Mouse (Mus musculus) forebrain, embryonic 16.5 days (tissue): ENCODE data around the gene Kif26b. TPM values are rescaled to one million over a fixed set of nuclear protein-coding genes. Genes with fewer than 3 reads are reported as not detected.
A peak's percentile ranks its signal among the peaks of the same experiment; 100 is the strongest.

ENCODE experiments used
- ATAC-seq: fragments of 200-750 bp; cut with Nextera tagmentation; 2 replicates; pipeline ENCODE4 v1.8.0; 2017; ENCODE audit warnings: mild to moderate bottlenecking, moderate library complexity
- H3K27ac ChIP-seq: fragments of 300-500 bp; sonication (generic); 2 replicates; pipeline ENCODE4 v1.5.1; 2014; ENCODE audit warnings: low read length, control low read depth
- H3K27me3 ChIP-seq: fragments of 300-500 bp; sonication (generic); replicated peaks from 2 replicates; pipeline ENCODE4 v1.6.1; 2014; ENCODE audit warnings: low read length; ENCODE audit not compliant: control insufficient read depth, insufficient read depth
- H3K36me3 ChIP-seq: fragments of 300-500 bp; sonication (generic); 2 replicates; pipeline ENCODE4 v1.6.1; 2014; ENCODE audit not compliant: control insufficient read depth, insufficient read depth
- H3K4me1 ChIP-seq: fragments of 300-500 bp; sonication (generic); replicated peaks from 2 replicates; pipeline ENCODE4 v1.6.1; 2014; ENCODE audit warnings: low read length; ENCODE audit not compliant: control insufficient read depth, insufficient read depth
- H3K4me2 ChIP-seq: fragments of 300-500 bp; sonication (generic); 2 replicates; pipeline ENCODE4 v1.6.1; 2014; ENCODE audit warnings: mild to moderate bottlenecking, low read length, control low read depth
- H3K4me3 ChIP-seq: fragments of 300-500 bp; sonication (generic); replicated peaks from 2 replicates; pipeline ENCODE4 v1.5.1; 2014; ENCODE audit warnings: mild to moderate bottlenecking, low read length, control low read depth
- H3K9ac ChIP-seq: fragments of 300-500 bp; sonication (generic); replicated peaks from 2 replicates; pipeline ENCODE4 v1.6.1; 2014; ENCODE audit warnings: low read depth, low read length, control low read depth
- H3K9me3 ChIP-seq: fragments of 300-500 bp; sonication (generic); 2 replicates; pipeline ENCODE4 v1.6.1; 2016; ENCODE audit warnings: low read length; ENCODE audit not compliant: control insufficient read depth
- WGBS: fragments of 180-500 bp; shearing (Covaris S2); extraction: QIAGEN DNeasy Blood & Tissue Kit; methylation state at CpG from one replicate; pipeline ENCODE4 v1.1.7; 2014; 5-methylcytosine and 5-hydroxymethylcytosine counted together
- polyA plus RNA-seq: library from polyadenylated mRNA; unstranded; fragments of >200 nt; fragmentation: Nextera tagmentation; extraction: Ambion mirVana; gene quantifications from 2 replicates; pipeline ENCODE4 v1.2.1, GENCODE M21; 2015

Kif26b gene
- polyA plus RNA-seq, 1 experiment from 2014 or later: 5.3 TPM

DNA sequence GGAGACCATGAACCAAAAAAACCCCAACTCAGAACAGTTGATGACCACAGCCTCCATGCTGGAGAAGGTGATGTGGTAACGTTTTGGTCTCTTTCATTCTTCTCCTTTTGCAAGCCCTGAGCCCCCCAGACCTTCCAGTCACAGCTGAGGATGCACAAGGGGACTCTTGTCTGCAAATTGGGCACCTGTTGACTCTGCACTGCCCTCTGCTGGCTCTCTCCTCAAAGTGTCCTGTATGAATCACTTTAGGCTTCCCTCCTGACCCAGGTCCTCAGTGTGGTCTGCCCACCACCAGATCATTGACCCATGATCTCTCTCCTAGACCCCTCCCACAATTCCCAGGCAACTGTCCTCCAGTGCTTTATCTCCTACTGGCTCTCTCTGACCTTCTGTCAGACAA lies 32.1 kb upstream of the Kif26b start:
- H3K9ac ChIP-seq: no peak overlapping the region
- H3K9me3 ChIP-seq: no peaks in the 10 kb centered on the region
- no peaks in the 10 kb centered on the region for H3K27me3 ChIP-seq
- 35% methylated on average over 1 of the region's 1 CpGs for whole genome bisulfite sequencing
- H3K4me1 ChIP-seq: no peaks in the 10 kb centered on the region
- no peak overlapping the region for H3K4me2 ChIP-seq
- no peak for ATAC-seq
- H3K4me3 ChIP-seq: no peak overlapping the region
- no peaks in the 10 kb centered on the region for H3K36me3 ChIP-seq
- H3K27ac ChIP-seq: no peak overlapping the region

DNA sequence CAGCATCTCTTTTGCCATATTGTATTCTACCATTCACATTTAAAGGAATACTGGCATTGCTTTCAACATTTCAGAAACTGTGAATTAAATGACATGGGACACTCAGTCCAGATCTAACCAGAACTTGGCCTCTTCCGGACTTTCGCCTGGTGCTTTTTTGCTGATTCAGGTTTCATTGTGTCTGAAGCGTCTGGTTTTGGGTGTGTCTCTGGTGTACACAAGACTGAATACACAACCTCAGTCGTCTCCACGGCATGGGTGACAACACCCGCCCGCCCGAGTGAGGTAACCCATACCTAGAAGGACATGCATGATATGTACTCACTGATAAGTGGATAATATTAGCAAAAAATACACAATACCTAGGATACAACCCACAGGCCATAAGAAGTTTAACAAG lies 22.0 kb upstream of the Kif26b start:
- no peak for ATAC-seq
- Histone ChIP-seq H3K36me3 (no peaks in the 10 kb centered on the region), H3K9ac (no peak overlapping the region), H3K4me3 (no peak overlapping the region), H3K27me3 (no peaks in the 10 kb centered on the region), H3K27ac (no peak overlapping the region), H3K9me3 (no peaks in the 10 kb centered on the region), H3K4me1 (no peaks in the 10 kb centered on the region), H3K4me2 (no peak overlapping the region)
- WGBS: 96% methylated on average over 8 of the region's 8 CpGs

DNA sequence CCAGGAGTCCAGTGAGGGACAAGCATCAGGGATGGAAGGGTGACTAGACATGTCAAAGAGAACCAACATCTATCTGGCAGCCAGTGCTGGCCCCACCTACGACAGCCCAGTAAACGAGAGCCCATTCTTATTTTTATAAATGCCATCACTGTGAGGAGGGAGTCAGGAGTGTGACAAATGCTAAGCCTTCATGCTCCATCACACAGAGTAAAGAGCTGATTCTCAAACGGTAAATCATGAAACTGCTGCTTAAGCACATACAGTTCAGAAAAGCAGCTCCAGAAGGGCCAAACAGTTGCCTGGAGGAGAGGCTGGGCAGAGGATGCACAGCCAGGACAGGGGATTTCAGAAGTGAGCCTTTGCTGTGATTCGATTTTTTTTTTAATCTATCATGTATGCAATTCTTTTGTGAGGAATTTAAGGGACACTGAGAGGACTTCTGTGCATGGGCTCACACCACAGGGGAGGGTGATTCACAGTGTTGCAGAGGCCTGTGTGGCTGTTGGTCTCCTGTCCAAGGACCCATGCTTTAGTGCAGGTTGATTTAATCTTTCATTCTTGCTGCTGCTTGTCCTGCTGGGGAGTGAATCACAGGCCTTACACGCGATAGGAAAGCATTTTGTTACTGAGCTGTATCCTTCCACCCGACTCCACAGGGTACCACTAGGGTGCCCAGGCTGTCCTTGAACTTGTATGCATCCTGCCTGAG lies 16.4 kb upstream of the Kif26b start:
- WGBS: 33% methylated on average over 7 of the region's 7 CpGs

DNA sequence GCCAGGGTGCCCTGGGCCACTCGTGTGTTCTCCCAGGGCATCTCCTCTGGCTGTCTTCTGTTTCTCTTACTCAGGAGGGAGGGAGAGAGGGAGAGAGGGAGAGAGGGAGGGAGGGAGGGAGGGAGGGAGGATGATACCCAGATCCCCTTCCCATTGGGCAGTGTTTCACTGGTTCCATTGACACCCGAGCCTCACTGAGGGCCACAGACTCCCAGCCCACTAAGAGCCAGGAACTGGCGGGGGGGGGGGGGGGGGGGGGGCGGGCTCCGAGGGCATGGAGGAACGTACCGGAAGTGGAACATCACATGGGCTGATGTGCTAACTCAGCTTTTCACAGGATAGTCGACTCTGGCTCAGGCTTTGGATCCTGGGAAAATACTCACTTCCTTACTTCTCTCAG lies 15.0 kb upstream of the Kif26b start:
- Histone ChIP-seq H3K36me3 (no peaks in the 10 kb centered on the region), H3K4me1 (no peaks in the 10 kb centered on the region), H3K4me3 (no peak overlapping the region), H3K4me2 (no peak overlapping the region), H3K27ac (no peak overlapping the region), H3K27me3 (no peaks in the 10 kb centered on the region), H3K9me3 (no peaks in the 10 kb centered on the region), H3K9ac (no peak overlapping the region)
- ATAC-seq: no peak
- WGBS: 43% methylated on average over 5 of the region's 8 CpGs

More for the DNA sequence above, 16.4 kb upstream of the Kif26b start:
- H3K4me1 ChIP-seq: no peaks in the 10 kb centered on the region
- H3K27ac ChIP-seq: no peak overlapping the region
- ATAC-seq: no peak
- no peaks in the 10 kb centered on the region for H3K9me3 ChIP-seq
- no peak overlapping the region for H3K9ac ChIP-seq
- no peak overlapping the region for H3K4me2 ChIP-seq
- no peaks in the 10 kb centered on the region for H3K36me3 ChIP-seq
- no peaks in the 10 kb centered on the region for H3K27me3 ChIP-seq
- no peak overlapping the region for H3K4me3 ChIP-seq

DNA sequence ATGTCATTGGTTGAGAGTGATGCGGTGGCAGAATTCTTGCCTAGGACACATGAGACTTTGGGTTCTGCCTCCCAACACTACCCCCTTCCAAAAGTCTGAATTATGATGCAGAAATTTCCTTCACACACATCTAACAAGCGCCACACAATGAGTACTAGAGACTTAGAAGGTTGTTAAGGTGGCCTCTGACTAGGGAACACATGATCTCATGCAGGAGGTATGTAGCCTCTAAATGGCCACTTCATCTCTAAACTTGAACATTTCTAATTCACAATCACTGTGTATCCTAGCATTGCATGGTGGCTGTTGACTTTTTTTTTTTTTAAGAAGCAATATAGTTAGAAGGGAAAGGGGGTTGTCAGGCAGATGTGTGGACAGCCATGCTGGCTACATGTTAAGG lies 13.1 kb upstream of the Kif26b start:
- Histone ChIP-seq H3K9me3 (no peaks in the 10 kb centered on the region), H3K4me2 (no peak overlapping the region), H3K27me3 (no peaks in the 10 kb centered on the region), H3K4me1 (no peaks in the 10 kb centered on the region), H3K4me3 (no peak overlapping the region), H3K27ac (no peak overlapping the region), H3K36me3 (no peaks in the 10 kb centered on the region), H3K9ac (no peak overlapping the region)
- WGBS: 72% methylated on average over 2 of the region's 2 CpGs
- ATAC-seq: no peak

DNA sequence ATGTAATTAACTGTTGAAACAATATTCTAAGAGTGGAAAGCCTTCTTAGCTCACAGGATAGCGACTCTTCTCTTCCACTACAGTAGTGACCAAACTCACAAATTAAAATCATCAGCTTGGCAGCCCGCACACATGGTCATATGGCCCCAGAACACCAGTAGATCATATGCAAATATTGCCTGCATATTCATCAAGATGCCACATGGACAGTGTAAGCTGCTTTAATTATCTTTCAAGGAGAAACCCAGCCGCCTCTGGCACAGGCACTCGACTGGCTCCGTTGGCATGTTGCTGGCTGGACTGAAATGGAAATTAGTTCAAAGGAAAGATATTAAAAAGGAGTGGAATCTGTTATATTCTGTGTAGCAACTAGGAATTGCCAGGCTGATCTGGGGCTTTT lies 6.5 kb upstream of the Kif26b start:
- 0 out of 2 replicates have a peak, but pooled peaks cover 6% of the 10 kb centered on the region for H3K27me3 ChIP-seq
- no peak overlapping the region for H3K4me3 ChIP-seq
- peaks cover 15% of the 10 kb centered on the region for H3K4me1 ChIP-seq
- no peaks in the 10 kb centered on the region for H3K36me3 ChIP-seq
- no peaks in the 10 kb centered on the region for H3K9me3 ChIP-seq
- peak; percentile 89 for ATAC-seq
- no peak overlapping the region for H3K9ac ChIP-seq
- no peak overlapping the region for H3K27ac ChIP-seq
- no peak overlapping the region for H3K4me2 ChIP-seq
- WGBS: 16% methylated on average over 5 of the region's 5 CpGs

DNA sequence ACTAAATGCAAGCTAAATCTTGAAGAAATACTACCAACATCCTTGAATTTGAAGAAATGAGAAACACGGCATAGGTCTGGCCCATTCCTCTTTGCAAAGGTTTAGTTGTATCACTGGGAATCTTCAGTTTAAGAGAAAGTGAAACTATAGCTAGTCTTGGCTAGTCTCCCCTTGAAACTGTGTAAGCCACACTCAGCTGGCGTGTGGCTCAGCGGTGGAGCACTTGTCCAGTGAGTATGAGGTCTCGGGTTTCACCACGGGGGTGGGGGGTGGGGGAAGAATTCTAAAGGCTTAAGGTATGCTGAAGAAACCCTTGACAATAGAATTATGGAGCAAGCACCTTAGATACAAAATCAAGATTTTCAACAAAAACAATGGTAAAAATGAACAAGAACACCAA lies 5.8 kb upstream of the Kif26b start:
- no peak overlapping the region for H3K4me3 ChIP-seq
- H3K9ac ChIP-seq: no peak overlapping the region
- no peak overlapping the region for H3K4me2 ChIP-seq
- H3K36me3 ChIP-seq: no peaks in the 10 kb centered on the region
- WGBS: 42% methylated on average over 5 of the region's 5 CpGs
- no peaks in the 10 kb centered on the region for H3K9me3 ChIP-seq
- peaks cover 6% of the 10 kb centered on the region; the same call in 1 of the 2 replicates for H3K27me3 ChIP-seq
- ATAC-seq: no peak
- H3K4me1 ChIP-seq: peaks cover 23% of the 10 kb centered on the region
- H3K27ac ChIP-seq: no peak overlapping the region

DNA sequence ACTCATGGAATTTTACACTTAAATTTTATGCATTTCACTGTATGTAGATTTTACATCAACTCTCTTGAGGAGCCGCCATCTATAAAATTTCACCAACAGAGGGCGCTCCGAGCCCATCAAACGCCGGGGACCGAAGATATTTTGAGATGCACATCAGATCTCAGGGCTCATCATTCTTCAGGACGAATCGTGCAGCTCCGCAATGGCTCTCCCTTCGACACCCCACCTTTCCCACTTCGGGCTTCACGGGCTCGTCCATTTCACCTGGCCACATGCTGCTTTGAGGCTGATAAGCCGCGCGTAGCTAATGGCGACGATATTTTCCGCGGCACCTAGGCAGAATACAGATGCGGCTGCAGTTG lies 1.8 kb upstream of the Kif26b start:
- WGBS: under 1% methylated on average over 21 of the region's 21 CpGs

DNA sequence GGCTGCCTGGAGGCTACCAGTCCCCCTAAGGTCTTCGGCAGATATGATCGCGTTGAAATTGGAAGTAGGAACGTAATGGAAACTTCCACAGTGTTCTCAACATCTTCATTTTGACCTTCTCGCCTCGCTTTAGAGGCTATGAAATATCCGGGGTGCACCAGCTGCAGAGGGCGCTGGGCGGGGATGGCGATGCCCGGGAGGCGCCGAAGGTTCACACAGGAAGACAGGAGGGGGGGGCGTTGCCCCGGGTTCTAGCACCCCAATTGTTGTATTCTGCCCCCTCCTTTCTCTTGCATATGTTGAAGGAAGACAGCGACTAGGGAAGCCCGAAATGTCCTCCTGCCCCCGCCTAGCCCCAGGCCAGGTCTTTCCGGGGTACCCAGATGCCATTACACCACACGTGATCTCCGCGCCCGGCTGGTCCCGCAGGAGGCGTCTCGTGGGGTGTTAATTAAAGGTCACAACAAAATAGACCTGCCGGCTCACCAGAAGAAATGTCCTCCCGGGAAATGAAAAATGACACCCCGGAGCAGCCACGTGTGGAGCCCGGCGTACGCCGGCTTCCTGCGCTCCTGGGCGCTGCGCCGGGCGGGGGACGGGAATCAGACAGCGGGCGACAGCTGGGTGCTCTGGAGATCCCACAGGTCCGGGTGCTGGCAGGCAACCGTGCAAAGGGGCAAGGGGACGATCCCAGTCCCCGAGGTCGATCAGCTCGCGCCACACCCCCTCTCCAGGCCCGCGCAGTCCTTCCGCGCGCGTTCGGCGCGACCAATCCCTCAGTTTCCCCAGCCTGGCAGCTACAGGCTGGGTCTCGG lies 1.2 kb upstream of the Kif26b start:
- peak; percentile 21 for ATAC-seq
- no peaks in the 10 kb centered on the region for H3K36me3 ChIP-seq
- H3K4me1 ChIP-seq: peaks cover 29% of the 10 kb centered on the region
- H3K9me3 ChIP-seq: no peaks in the 10 kb centered on the region
- WGBS: under 1% methylated on average over 59 of the region's 59 CpGs
- H3K4me3 ChIP-seq: peak overlapping the region; percentile 74
- no peak overlapping the region for H3K27ac ChIP-seq
- peaks cover 9% of the 10 kb centered on the region; the same call in 1 of the 2 replicates for H3K27me3 ChIP-seq
- peak overlapping the region; percentile 68 for H3K9ac ChIP-seq
- H3K4me2 ChIP-seq: peak overlapping the region; percentile 93

More for the DNA sequence above, 1.8 kb upstream of the Kif26b start:
- Histone ChIP-seq H3K9me3 (no peaks in the 10 kb centered on the region), H3K36me3 (no peaks in the 10 kb centered on the region), H3K27me3 (peaks cover 9% of the 10 kb centered on the region; the same call in 1 of the 2 replicates), H3K9ac (peak overlapping the region; percentile 68), H3K4me1 (peaks cover 35% of the 10 kb centered on the region), H3K4me3 (peak overlapping the region; percentile 74), H3K4me2 (peak overlapping the region; percentile 93), H3K27ac (no peak overlapping the region)
- peak; percentile 17 for ATAC-seq
